Mouse (Mus musculus) forebrain, postnatal 0 days (tissue): ENCODE measurements around the gene Fbxo24. TPM values are rescaled to one million over a fixed set of nuclear protein-coding genes. Genes with fewer than 3 reads are reported as not detected.

ENCODE experiments used
- ATAC-seq: fragments of 200-750 bp; cut with Nextera tagmentation; 2 replicates; pipeline ENCODE4 v1.8.0; 2017; ENCODE audit warnings: mild to moderate bottlenecking, moderate library complexity
- DNase-seq: peaks from one replicate; pipeline ENCODE4 v3.0.0-alpha.2; 2015
- H3K27ac ChIP-seq: fragments of 300-500 bp; sonication (generic); 2 replicates; pipeline ENCODE4 v1.5.1; 2014; ENCODE audit warnings: low read depth, mild to moderate bottlenecking, antibody characterized with exemption, low read length, moderate library complexity, mixed read lengths
- H3K27me3 ChIP-seq: fragments of 300-500 bp; sonication (generic); 2 replicates; pipeline ENCODE4 v1.6.1; 2014; ENCODE audit warnings: mild to moderate bottlenecking, low read length, mixed read lengths; ENCODE audit not compliant: insufficient read depth
- H3K36me3 ChIP-seq: fragments of 300-500 bp; sonication (generic); 2 replicates; pipeline ENCODE4 v1.6.1; 2014; ENCODE audit warnings: mild to moderate bottlenecking, moderate library complexity; ENCODE audit not compliant: insufficient read depth
- H3K4me1 ChIP-seq: fragments of 300-500 bp; sonication (generic); 2 replicates; pipeline ENCODE4 v1.6.1; 2014; ENCODE audit warnings: antibody characterized with exemption; ENCODE audit not compliant: insufficient read depth
- H3K4me2 ChIP-seq: fragments of 300-500 bp; sonication (generic); 2 replicates; pipeline ENCODE4 v1.6.1; 2014; ENCODE audit warnings: low read depth, mild to moderate bottlenecking, moderate library complexity
- H3K4me3 ChIP-seq: fragments of 300-500 bp; sonication (generic); 2 replicates; pipeline ENCODE4 v1.5.1; 2014; ENCODE audit warnings: low read depth, low read length, mixed read lengths
- H3K9ac ChIP-seq: fragments of 300-500 bp; sonication (generic); 2 replicates; pipeline ENCODE4 v1.6.1; 2014; ENCODE audit warnings: mild to moderate bottlenecking
- H3K9me3 ChIP-seq: fragments of 300-500 bp; sonication (generic); 2 replicates; pipeline ENCODE4 v1.6.1; 2016; ENCODE audit warnings: low read length
- CTCF ChIP-seq: sonication (generic); IDR thresholded peaks from 2 replicates; pipeline ENCODE4 v1.5.1; 2016; ENCODE audit warnings: antibody characterized with exemption, control low read depth, low read depth
- WGBS: fragments of 180-500 bp; shearing (Covaris S2); extraction: QIAGEN DNeasy Blood & Tissue Kit; methylation state at CpG from one replicate; pipeline ENCODE4 v1.1.7; 2014; 5-methylcytosine and 5-hydroxymethylcytosine counted together
- polyA plus RNA-seq: library from polyadenylated mRNA; unstranded; fragments of >200 nt; fragmentation: Nextera tagmentation; extraction: Ambion mirVana; gene quantifications from 2 replicates; pipeline ENCODE4 v1.2.1, GENCODE M21; 2015
- total RNA-seq: library from RNA; depleted of rRNA; stranded (reverse); fragments of >200 nt; gene quantifications from 2 replicates; pipeline ENCODE4 v1.2.3, GENCODE M21; 2014

Gene Fbxo24
- total and polyA plus RNA-seq, 2 experiments from 2014 or later = 0.10 to 0.24 TPM

DNA sequence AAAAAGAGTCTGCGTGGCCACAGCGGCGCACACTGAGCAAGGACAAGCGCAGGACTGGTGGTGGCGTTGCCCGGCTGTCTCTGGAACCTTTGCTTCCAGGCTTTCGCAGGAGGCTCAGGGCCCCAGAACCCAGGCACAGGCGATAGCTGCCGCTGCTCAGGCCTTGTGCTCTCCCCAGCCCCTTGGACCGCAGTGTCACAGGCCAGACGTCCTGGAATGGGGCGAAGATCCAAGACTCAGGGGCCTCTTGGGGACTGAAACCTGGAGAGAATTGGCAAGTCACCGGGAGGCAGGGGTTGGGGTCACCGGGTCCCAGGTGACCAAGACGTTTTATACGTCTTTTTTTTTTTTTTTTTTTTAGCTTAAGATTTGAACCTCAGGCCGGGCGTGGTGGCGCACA lies 15.7 kb upstream of the Fbxo24 start:
- DNase-seq (no peak), ATAC-seq (no peak)
- Histone ChIP-seq H3K27ac (no peak overlapping the region), H3K9ac (no peak overlapping the region), H3K4me3 (no peak overlapping the region), H3K9me3 (no peaks in the 10 kb centered on the region), H3K4me2 (no peak overlapping the region), H3K36me3 (peaks cover 15% of the 10 kb centered on the region), H3K4me1 (no peaks in the 10 kb centered on the region), H3K27me3 (peaks cover 14% of the 10 kb centered on the region)
- no peak for TF ChIP-seq CTCF
- 48% methylated on average over 19 of the region's 19 CpGs for WGBS

DNA sequence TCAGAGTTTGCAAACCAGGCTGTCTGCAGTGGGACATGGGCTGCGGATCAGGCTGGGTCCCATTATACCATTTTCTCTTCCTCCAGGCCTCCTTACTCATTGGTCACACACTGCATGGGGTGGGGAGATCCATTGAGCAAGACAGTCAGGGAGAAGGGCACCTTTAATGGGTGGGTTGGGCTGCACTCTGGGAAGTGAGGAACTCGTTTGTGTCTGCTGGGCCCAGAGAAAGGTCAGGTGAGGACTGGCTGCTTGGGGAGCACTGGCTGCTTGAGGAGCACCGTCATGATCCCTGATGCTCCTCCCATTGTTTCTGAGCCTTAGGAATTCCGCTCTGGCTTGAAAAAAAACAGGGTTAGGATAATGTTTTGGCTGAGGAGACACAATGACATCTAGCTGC lies 14.1 kb upstream of the Fbxo24 start:
- ATAC-seq (no peak), DNase-seq (no peak)
- H3K4me1 ChIP-seq = no peaks in the 10 kb centered on the region
- peaks cover 14% of the 10 kb centered on the region for H3K27me3 ChIP-seq
- no peak for TF ChIP-seq CTCF
- 50% methylated on average over 4 of the region's 4 CpGs for WGBS
- no peak overlapping the region for H3K27ac ChIP-seq
- H3K36me3 ChIP-seq = peaks cover 30% of the 10 kb centered on the region
- no peak overlapping the region for H3K9ac ChIP-seq
- no peak overlapping the region for H3K4me2 ChIP-seq
- no peak overlapping the region for H3K4me3 ChIP-seq
- no peaks in the 10 kb centered on the region for H3K9me3 ChIP-seq

DNA sequence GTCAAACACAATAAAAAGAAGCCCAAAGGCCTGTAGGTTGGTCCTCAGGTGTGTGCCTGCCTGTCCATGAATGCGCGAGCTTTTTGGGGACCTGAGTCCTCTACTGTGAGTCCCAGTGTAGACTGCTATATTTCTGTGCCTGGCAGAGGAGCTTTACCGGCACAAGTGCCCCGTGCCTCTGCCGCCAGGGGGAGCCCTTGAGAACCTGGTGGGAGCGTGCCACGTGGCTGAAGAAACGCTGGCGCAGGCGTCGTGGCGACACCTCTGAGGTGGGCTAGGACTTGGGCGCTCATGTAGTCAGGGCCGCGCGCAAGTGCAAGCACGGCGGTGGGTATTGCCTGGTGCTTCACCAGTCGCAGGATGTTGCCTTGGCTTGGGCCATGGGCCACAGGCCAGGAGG lies 12.3 kb upstream of the Fbxo24 start, which contains the start of gene Sap25:
TSS of gene Sap25 (plus strand) at position 281 of the 400 bp plus-strand sequence.
- TF ChIP-seq CTCF = peak; percentile 25
- ATAC-seq (no peak), DNase-seq (no peak)
- no peaks in the 10 kb centered on the region for H3K9me3 ChIP-seq
- H3K36me3 ChIP-seq = peaks cover 49% of the 10 kb centered on the region
- H3K4me2 ChIP-seq = no peak within 1 kb of the TSS
- H3K27ac ChIP-seq = no peak within 1 kb of the TSS
- H3K4me1 ChIP-seq = no peaks in the 10 kb centered on the region
- WGBS = 87% methylated on average over 19 of the region's 19 CpGs
- peaks cover 9% of the 10 kb centered on the region for H3K27me3 ChIP-seq
- H3K4me3 ChIP-seq = no peak within 1 kb of the TSS
- no peak within 1 kb of the TSS for H3K9ac ChIP-seq

DNA sequence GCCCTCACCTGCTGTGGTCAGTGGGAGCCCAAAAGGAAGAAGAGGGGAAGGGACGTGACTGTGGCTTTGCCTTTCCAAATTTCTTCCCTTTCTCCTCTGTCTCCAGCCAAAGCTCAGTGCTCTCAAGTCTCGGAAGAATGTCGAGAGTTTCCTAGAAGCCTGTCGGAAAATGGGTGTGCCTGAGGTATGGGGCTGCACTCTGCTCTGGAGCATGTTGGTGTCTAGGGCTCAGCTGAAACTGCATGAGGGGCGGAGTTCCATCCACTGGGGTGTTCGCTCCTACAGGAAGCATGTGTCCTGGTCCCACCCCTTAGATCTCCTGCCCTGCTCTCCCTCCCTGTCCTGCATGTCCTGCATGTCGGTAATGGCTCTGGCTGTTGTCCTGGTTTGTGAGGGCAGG lies 10.7 kb upstream of the Fbxo24 start:
- no peak overlapping the region for H3K4me2 ChIP-seq
- no peak for DNase-seq
- WGBS = 86% methylated on average over 7 of the region's 7 CpGs
- H3K9ac ChIP-seq = no peak overlapping the region
- H3K27ac ChIP-seq = no peak overlapping the region
- H3K9me3 ChIP-seq = no peaks in the 10 kb centered on the region
- TF ChIP-seq CTCF = no peak
- H3K4me3 ChIP-seq = no peak overlapping the region
- no peaks in the 10 kb centered on the region for H3K4me1 ChIP-seq
- H3K27me3 ChIP-seq = no peaks in the 10 kb centered on the region; the same call in none of the 2 replicates
- ATAC-seq = no peak
- H3K36me3 ChIP-seq = peaks cover 59% of the 10 kb centered on the region

DNA sequence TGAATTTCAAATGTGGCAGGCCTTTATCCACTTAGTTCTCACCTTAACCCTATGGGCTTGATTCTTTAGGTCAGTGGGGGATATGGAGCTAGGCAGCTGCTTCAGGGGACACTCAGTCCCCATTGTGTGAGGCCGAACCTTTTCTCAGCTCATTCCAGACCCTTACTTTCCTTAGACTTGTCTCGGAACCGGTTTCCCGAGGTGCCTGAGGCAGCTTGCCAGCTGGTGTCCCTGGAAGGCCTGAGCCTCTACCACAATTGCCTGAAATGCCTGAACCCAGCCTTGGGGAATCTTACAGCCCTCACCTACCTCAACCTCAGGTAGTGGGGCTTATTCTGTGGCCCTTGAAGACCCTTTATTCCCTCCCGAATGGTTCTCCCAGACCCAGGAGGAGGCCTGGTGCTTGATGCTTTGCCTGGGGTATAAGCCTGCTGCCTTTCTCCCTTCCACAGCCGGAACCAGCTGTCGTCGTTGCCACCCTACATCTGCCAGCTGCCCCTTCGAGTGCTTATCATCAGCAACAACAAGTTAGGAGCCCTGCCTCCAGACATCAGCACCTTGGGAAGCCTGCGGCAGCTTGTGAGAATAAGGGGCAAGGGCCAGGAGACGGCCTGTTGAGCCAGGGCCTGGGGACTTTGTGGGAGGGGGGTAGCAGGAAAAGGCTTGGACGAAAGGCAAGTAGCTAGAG lies 4.7 kb upstream of the Fbxo24 start:
- Histone ChIP-seq H3K36me3 (peaks cover 43% of the 10 kb centered on the region), H3K4me1 (peaks cover 9% of the 10 kb centered on the region), H3K4me3 (no peak overlapping the region), H3K4me2 (no peak overlapping the region), H3K9me3 (no peaks in the 10 kb centered on the region), H3K27ac (no peak overlapping the region), H3K27me3 (no peaks in the 10 kb centered on the region), H3K9ac (no peak overlapping the region)
- TF ChIP-seq CTCF = no peak
- DNase-seq (no peak), ATAC-seq (no peak)
- 83% methylated on average over 12 of the region's 12 CpGs for WGBS

DNA sequence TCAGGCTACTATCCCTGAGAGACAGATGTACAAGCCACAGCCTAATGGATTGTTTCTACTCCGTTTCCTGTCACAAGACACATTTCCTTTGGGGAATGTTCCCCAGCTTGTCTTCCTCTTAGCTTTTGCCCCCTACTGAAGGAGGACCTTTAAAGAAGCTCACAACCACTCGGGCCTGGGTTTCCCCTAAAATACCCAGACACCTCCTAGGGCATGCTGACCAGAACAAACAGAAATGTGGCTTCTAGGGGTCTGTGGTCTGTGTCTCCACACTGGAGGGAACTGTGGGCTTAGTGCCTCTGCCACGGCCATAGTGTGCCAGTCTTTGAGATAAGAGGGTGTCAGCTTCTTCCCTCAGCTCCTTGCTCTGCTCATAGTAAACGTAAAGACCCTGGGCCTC lies 2.8 kb upstream of the Fbxo24 start:
- H3K9ac ChIP-seq = no peak overlapping the region
- no peak overlapping the region for H3K4me3 ChIP-seq
- H3K36me3 ChIP-seq = peaks cover 23% of the 10 kb centered on the region
- H3K9me3 ChIP-seq = no peaks in the 10 kb centered on the region
- 88% methylated on average over 4 of the region's 4 CpGs for WGBS
- peaks cover 14% of the 10 kb centered on the region for H3K4me1 ChIP-seq
- ATAC-seq (no peak), DNase-seq (no peak)
- H3K27me3 ChIP-seq = no peaks in the 10 kb centered on the region
- no peak for TF ChIP-seq CTCF
- no peak overlapping the region for H3K4me2 ChIP-seq
- H3K27ac ChIP-seq = no peak overlapping the region

DNA sequence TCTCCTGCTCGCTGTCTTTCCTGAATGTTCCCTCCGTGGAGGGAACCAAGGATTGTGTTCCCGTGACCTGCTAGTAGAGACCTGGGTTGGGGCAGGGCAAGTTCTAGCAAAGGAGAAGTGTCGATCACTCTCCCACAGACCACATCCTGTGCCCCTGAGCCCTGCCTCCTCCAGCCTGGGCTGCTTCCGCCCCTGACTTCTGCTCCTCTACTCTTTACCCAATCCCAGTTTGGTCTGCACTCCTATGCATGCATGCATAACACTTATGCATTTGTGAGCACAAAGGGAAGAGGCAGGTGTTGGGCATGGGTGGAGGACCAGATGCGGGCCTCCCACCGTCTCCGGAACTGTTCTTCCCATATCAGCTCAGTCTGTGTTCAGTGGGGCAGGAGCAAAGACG lies 2.4 kb upstream of the Fbxo24 start:
- Histone ChIP-seq H3K4me1 (peaks cover 14% of the 10 kb centered on the region), H3K36me3 (peaks cover 19% of the 10 kb centered on the region), H3K4me2 (no peak overlapping the region), H3K27ac (0 out of 2 replicates have a peak overlapping the region, but pooled peaks have one; percentile 21), H3K4me3 (no peak overlapping the region), H3K9ac (no peak overlapping the region), H3K9me3 (no peaks in the 10 kb centered on the region), H3K27me3 (no peaks in the 10 kb centered on the region)
- no peak for TF ChIP-seq CTCF
- WGBS = 77% methylated on average over 9 of the region's 9 CpGs
- no peak for DNase-seq
- ATAC-seq = no peak
